Mouse (Mus musculus) E14TG2a.4 (cell line): ENCODE measurements at regions not wholly inside any gene's neighbourhood (a gene's known extent, or its start where the extent isn't known, plus 50 kb on each side); places are given as distances from the start of the nearest gene placed in this dataset.

Source experiments
- H3K27me3 ChIP-seq: 2 replicates; pipeline ENCODE4 v1.6.1; 2014; ENCODE audit warnings: low read length, control low read depth; ENCODE audit not compliant: insufficient read depth
- H3K36me3 ChIP-seq: 2 replicates; pipeline ENCODE4 v1.6.1; 2014; ENCODE audit warnings: low read length, control low read depth; ENCODE audit not compliant: insufficient read depth
- H3K4me1 ChIP-seq: replicated peaks from 2 replicates; pipeline ENCODE4 v1.6.1; 2014; ENCODE audit warnings: low read depth, low read length, control low read depth
- H3K4me3 ChIP-seq: replicated peaks from 2 replicates; pipeline ENCODE4 v1.5.1; 2014; ENCODE audit warnings: mild to moderate bottlenecking, low read length
- H3K9me3 ChIP-seq: 2 replicates; pipeline ENCODE4 v1.6.1; 2014; ENCODE audit warnings: low read length, control low read depth
- CTCF ChIP-seq: conservative IDR thresholded peaks from 2 replicates; pipeline ENCODE4 v1.5.1; 2014; ENCODE audit warnings: low read length
- NANOG ChIP-seq: IDR thresholded peaks from 2 replicates; pipeline ENCODE4 v1.6.1; 2014; ENCODE audit warnings: borderline replicate concordance, low read length, mixed read lengths
- POU5F1 ChIP-seq: IDR thresholded peaks from 2 replicates; pipeline ENCODE4 v1.6.1; 2014; ENCODE audit warnings: low read length, borderline replicate concordance

DNA sequence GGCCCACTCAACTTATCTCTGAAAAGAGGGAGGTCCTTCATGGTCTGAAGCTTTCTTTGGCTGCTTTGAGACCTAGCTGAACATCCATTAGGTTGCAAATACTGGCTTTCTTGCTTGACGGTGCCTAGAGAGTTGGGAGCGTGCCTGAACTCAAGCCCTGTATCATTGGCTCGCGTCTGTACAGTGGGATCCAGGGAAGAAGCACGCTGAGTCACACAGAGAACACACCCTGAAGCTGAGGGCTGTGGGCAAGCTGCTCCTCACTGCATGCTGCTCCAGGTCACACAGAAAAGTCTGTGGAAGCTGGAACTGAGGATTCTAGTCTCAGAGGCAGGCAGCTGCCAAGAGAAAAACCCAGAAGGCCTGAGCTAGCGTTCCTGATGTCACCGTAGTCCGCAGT, 119.3 kb upstream of the Jade1 start:
- no peak overlapping the region for H3K4me3 ChIP-seq
- H3K27me3 ChIP-seq: no peaks in the 10 kb centered on the region
- H3K36me3 ChIP-seq: no peaks in the 10 kb centered on the region
- no peaks in the 10 kb centered on the region for H3K9me3 ChIP-seq
- TF ChIP-seq NANOG: no peak
- TF ChIP-seq CTCF: no peak
- no peak for TF ChIP-seq POU5F1
- H3K4me1 ChIP-seq: 0 out of 2 replicates have a peak, but pooled peaks cover 3% of the 10 kb centered on the region

DNA sequence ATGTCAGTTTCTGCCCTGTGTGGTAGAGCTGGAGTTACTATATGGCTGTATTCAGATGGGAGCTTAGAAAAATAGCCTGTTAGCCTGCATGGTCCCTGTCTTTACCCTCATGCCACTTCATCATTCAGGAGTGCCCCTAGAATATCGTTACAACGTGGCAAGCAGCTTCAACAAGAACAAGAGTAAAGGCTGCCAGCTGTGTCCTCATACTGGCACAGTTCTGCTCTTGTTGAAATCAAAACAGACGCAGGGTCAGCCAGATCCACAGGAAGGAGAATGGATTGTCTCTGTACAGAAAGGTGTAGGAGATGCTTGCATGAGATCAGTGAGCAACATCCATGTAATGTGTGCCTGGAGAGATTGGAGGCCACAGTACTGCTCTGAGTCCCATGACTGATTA, 122.4 kb upstream of the Jade1 start:
- TF ChIP-seq NANOG (no peak), POU5F1 (no peak), CTCF (no peak)

DNA sequence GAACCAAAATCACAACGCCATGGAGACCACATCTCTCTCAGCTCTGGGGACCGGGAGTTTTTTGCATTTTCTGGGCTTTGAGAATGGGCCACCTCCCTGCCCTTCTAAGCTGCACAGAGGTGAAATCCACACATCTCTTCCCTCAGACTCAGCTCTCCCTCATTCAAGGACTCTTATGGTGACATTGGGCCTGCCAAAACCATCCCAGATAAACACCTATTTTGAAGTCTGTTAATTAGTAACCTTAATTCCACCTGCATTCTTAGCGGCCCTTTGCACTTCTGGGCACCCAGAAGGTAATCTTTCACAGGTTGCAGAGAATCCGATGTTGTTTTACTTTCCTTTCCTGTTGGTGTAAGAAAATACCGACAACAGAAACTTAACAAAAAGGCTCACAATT, 123.2 kb upstream of the Jade1 start:
- Histone ChIP-seq H3K36me3 (no peaks in the 10 kb centered on the region), H3K9me3 (no peaks in the 10 kb centered on the region), H3K4me1 (0 out of 2 replicates have a peak, but pooled peaks cover 3% of the 10 kb centered on the region), H3K27me3 (no peaks in the 10 kb centered on the region), H3K4me3 (no peak overlapping the region)
- TF ChIP-seq CTCF (no peak), POU5F1 (no peak), NANOG (no peak)

More for the DNA sequence above, 122.4 kb upstream of the Jade1 start:
- Histone ChIP-seq H3K4me1 (0 out of 2 replicates have a peak, but pooled peaks cover 3% of the 10 kb centered on the region), H3K9me3 (no peaks in the 10 kb centered on the region), H3K27me3 (no peaks in the 10 kb centered on the region), H3K36me3 (no peaks in the 10 kb centered on the region), H3K4me3 (no peak overlapping the region)

- H3K27me3 ChIP-seq: no peaks in the 10 kb centered on the region
- peaks cover 7% of the 10 kb centered on the region for H3K4me1 ChIP-seq
- H3K4me3 ChIP-seq: no peak overlapping the region
- no peak for TF ChIP-seq CTCF
- no peak for TF ChIP-seq POU5F1
- no peak for TF ChIP-seq NANOG
- H3K36me3 ChIP-seq: no peaks in the 10 kb centered on the region
- H3K9me3 ChIP-seq: no peaks in the 10 kb centered on the region
Observed at GRCm38 (mm10) chr3:41430191-41430590, 125.3 kb upstream of the Jade1 start.

GRCm38 (mm10) chr3:41426946-41427345, 128.6 kb upstream of the Jade1 start:
- peaks cover 38% of the 10 kb centered on the region for H3K4me1 ChIP-seq
- no peak for TF ChIP-seq POU5F1
- no peak for TF ChIP-seq NANOG
- no peak for TF ChIP-seq CTCF
- no peaks in the 10 kb centered on the region for H3K27me3 ChIP-seq
- no peaks in the 10 kb centered on the region for H3K36me3 ChIP-seq
- H3K9me3 ChIP-seq: no peaks in the 10 kb centered on the region
- H3K4me3 ChIP-seq: no peak overlapping the region

DNA sequence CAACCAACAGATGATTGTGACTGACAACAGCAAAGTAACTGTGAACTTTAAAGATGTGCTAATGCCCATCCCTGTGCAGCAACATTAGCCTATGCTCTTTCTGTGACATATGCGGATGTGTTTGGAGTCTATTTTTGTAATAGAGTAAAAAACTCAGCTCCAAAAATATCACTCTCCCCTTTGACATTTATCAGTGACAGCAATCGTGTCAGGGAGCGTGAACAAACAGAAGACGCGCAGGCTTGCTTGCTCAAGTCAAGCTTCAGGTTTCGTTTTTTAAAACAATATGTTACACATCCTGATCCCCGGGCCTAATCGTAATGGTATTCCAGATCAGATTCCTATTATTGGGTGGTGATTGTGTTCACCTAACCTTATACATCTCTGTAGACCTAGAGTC, 129.7 kb upstream of the Jade1 start:
- Histone ChIP-seq H3K4me1 (peaks cover 49% of the 10 kb centered on the region), H3K9me3 (no peaks in the 10 kb centered on the region), H3K4me3 (no peak overlapping the region), H3K36me3 (no peaks in the 10 kb centered on the region), H3K27me3 (no peaks in the 10 kb centered on the region)
- TF ChIP-seq NANOG: no peak
- TF ChIP-seq POU5F1: no peak
- no peak for TF ChIP-seq CTCF

DNA sequence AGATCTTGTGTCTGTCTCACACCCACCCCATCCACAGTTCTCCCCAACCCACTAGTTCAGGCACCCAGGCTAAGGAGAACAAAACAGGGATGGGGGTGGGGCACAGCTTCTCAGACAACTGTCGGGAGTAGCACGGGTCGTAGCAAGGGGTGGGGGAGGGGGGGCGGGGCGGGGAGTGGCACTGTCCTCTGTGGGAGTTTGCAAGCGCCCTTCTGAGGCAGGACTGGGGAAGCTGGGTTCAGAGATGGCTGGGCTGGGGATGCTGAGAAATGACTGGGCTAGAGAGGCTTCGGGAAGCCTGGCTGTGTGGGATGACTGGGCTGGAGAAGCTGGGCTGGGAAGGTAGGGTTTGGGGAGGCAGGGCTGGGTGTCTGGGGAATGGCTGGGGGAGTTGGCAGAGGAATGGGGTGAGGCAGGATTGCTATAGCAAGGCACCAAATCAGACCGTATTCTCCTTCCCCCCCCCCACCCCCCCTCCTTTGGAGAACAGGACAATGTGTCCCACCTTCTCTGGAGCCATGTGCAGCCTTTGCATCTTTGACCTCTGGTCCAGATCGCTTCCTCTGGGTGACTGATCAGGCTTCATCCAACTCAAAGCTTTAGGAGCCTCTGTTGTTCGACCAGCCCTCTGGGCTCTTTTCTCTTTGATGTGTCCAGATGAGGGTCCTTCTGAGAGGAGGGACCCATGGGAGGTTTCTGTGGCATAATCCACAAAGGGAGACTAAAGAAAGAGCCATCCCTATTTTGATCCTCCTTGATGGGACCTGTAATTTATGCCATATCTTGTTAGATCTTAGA, 131.2 kb upstream of the Jade1 start:
- Histone ChIP-seq H3K4me1 (peaks cover 58% of the 10 kb centered on the region), H3K27me3 (no peaks in the 10 kb centered on the region), H3K4me3 (peak overlapping the region; percentile 53), H3K9me3 (no peaks in the 10 kb centered on the region), H3K36me3 (no peaks in the 10 kb centered on the region)
- TF ChIP-seq POU5F1 (no peak), CTCF (no peak), NANOG (no peak)

- no peaks in the 10 kb centered on the region for H3K9me3 ChIP-seq
Observed at GRCm38 (mm10) chr3:41423630-41424029, 131.9 kb upstream of the Jade1 start.

More at GRCm38 (mm10) chr3:41423630-41424029, 131.9 kb upstream of the Jade1 start:
- H3K36me3 ChIP-seq: no peaks in the 10 kb centered on the region
- peak overlapping the region; percentile 53 for H3K4me3 ChIP-seq
- no peak for TF ChIP-seq CTCF
- TF ChIP-seq NANOG: no peak
- no peak for TF ChIP-seq POU5F1
- peaks cover 65% of the 10 kb centered on the region for H3K4me1 ChIP-seq
- H3K27me3 ChIP-seq: no peaks in the 10 kb centered on the region
